Mouse (Mus musculus) neural tube, embryonic 11.5 days (tissue): Measurements from ENCODE around the gene Spats1. TPM values are rescaled to one million over a fixed set of nuclear protein-coding genes. Genes with fewer than 3 reads are reported as not detected.

Experiments
- ATAC-seq: fragments of 200-750 bp; cut with Nextera tagmentation; 2 replicates; pipeline ENCODE4 v1.8.0; 2017; ENCODE audit warnings: moderate number of reproducible peaks, mild to moderate bottlenecking, moderate TSS enrichment, moderate library complexity; ENCODE audit not compliant: insufficient read depth, low FRiP score, low TSS enrichment
- DNase-seq: peaks from one replicate; pipeline ENCODE4 v3.0.0-alpha.2; 2015; ENCODE audit warnings: low spot score
- H3K27ac ChIP-seq: fragments of 300-500 bp; sonication (generic); 2 replicates; pipeline ENCODE4 v1.5.1; 2014; ENCODE audit warnings: low read depth, mild to moderate bottlenecking, low read length
- H3K27me3 ChIP-seq: fragments of 300-500 bp; sonication (generic); 2 replicates; pipeline ENCODE4 v1.6.1; 2014; ENCODE audit warnings: mild to moderate bottlenecking, low read length, mixed read lengths; ENCODE audit not compliant: control insufficient read depth, insufficient read depth
- H3K36me3 ChIP-seq: fragments of 300-500 bp; sonication (generic); 2 replicates; pipeline ENCODE4 v1.6.1; 2014; ENCODE audit warnings: mild to moderate bottlenecking, low read length, moderate library complexity, mixed read lengths; ENCODE audit not compliant: control insufficient read depth, insufficient read depth
- H3K4me1 ChIP-seq: fragments of 300-500 bp; sonication (generic); 2 replicates; pipeline ENCODE4 v1.6.1; 2014; ENCODE audit warnings: low read length, mixed read lengths; ENCODE audit not compliant: control insufficient read depth, insufficient read depth
- H3K4me2 ChIP-seq: fragments of 300-500 bp; sonication (generic); 2 replicates; pipeline ENCODE4 v1.6.1; 2014; ENCODE audit warnings: low read depth, mild to moderate bottlenecking, moderate library complexity
- H3K4me3 ChIP-seq: fragments of 300-500 bp; sonication (generic); 2 replicates; pipeline ENCODE4 v1.5.1; 2014; ENCODE audit warnings: low read depth, low read length
- H3K9ac ChIP-seq: fragments of 300-500 bp; sonication (generic); 2 replicates; pipeline ENCODE4 v1.6.1; 2014; ENCODE audit warnings: mild to moderate bottlenecking, low read length
- H3K9me3 ChIP-seq: fragments of 300-500 bp; sonication (generic); 2 replicates; pipeline ENCODE4 v1.6.1; 2016; ENCODE audit warnings: low read length; ENCODE audit not compliant: control insufficient read depth
- WGBS: fragments of 180-500 bp; shearing (Covaris S2); extraction: QIAGEN DNeasy Blood & Tissue Kit; methylation state at CpG from one replicate; pipeline ENCODE4 v1.1.7; 2014; 5-methylcytosine and 5-hydroxymethylcytosine counted together
- polyA plus RNA-seq: library from polyadenylated mRNA; unstranded; fragments of >200 nt; fragmentation: Nextera tagmentation; extraction: Ambion mirVana; gene quantifications from 2 replicates; pipeline ENCODE4 v1.2.1, GENCODE M21; 2014

Gene Spats1
- polyA plus RNA-seq, result 0.48 and 0.51 TPM in 2 replicates

DNA sequence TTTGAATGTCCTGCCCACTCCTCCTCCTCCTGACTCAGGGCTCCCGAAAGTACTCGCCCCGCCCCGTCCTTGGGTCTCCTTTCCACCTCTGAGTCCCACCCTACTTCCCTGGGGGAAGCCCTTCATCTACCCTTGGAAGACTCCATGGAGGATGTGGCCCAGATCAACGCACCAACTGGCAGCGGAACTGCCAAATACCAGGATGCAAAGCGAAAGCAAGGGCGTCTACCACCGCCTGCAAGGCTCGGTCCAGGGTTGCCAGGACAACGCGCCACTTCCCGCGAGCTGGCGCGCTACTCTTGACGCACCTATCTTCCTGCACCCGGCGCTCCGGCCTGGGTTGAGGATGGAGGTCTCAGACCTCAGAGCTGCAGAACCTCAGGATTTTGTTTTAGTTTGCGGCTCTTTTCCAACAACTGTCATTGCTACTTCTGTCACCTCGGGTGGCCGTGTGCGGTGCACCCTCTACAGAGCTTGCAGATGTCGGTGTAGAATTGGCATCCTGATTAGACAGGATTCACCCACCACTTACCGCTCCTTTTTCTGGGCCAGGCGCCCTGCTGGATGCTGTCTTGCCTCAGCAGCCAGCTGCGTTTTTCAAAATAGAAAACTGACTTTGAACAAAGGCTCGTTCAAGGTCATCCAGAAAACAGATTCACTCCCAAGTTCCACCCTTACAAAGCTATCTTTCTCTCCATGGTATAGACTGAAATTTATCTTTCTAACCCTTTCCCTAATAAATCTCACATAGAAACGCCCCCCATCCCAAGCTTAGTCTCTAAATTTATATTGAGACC, at the start of gene Spats1:
Gene Spats1 (minus strand): TSS at position 747 of the 797 bp plus-strand sequence.
- no peak within 1 kb of the TSS for H3K27ac ChIP-seq
- H3K9ac ChIP-seq, result peak within 1 kb of the TSS; percentile 57
- WGBS, result 8% methylated on average over 30 of the region's 30 CpGs
- ATAC-seq (peak; percentile 74), DNase-seq (peak; percentile 71)
- H3K36me3 ChIP-seq, result no peaks in the 10 kb centered on the region
- H3K27me3 ChIP-seq, result 0 out of 2 replicates have a peak, but pooled peaks cover 4% of the 10 kb centered on the region
- no peaks in the 10 kb centered on the region; the same call in 1 of the 2 replicates for H3K4me1 ChIP-seq
- H3K4me2 ChIP-seq, result peak within 1 kb of the TSS; percentile 67
- peak within 1 kb of the TSS; percentile 34 for H3K4me3 ChIP-seq
- H3K9me3 ChIP-seq, result no peaks in the 10 kb centered on the region

- no peak for DNase-seq
- 45% methylated on average over 4 of the region's 4 CpGs for WGBS
- Histone ChIP-seq H3K4me3 (no peak overlapping the region), H3K4me2 (no peak overlapping the region), H3K36me3 (no peaks in the 10 kb centered on the region), H3K27ac (no peak overlapping the region), H3K27me3 (peaks cover 3% of the 10 kb centered on the region; the same call in 1 of the 2 replicates), H3K9ac (no peak overlapping the region), H3K4me1 (no peaks in the 10 kb centered on the region; the same call in 1 of the 2 replicates), H3K9me3 (no peaks in the 10 kb centered on the region)
- ATAC-seq, result no peak
Measured at GRCm38 (mm10) chr17:45524961-45525360, 49.7 kb upstream of the Spats1 start.

- no peaks in the 10 kb centered on the region for H3K9me3 ChIP-seq
- peak within 1 kb of the TSS; percentile 69 for H3K4me2 ChIP-seq
- H3K27ac ChIP-seq, result no peak within 1 kb of the TSS
- H3K36me3 ChIP-seq, result no peaks in the 10 kb centered on the region
- peak within 1 kb of the TSS; percentile 66 for H3K9ac ChIP-seq
- ATAC-seq (peak; percentile 72), DNase-seq (peak; percentile 83)
- WGBS, result under 1% methylated on average over 21 of the region's 21 CpGs
- no peaks in the 10 kb centered on the region for H3K27me3 ChIP-seq
- peak within 1 kb of the TSS; percentile 24 for H3K4me3 ChIP-seq
- no peaks in the 10 kb centered on the region; the same call in 1 of the 2 replicates for H3K4me1 ChIP-seq
Measured at GRCm38 (mm10) chr17:45523263-45523662, 48.0 kb upstream of the Spats1 start, which contains the start of gene Tcte1. Tcte1 (plus strand) TSS chr17:45523434.

- ATAC-seq (no peak), DNase-seq (no peak)
- no peak overlapping the region for H3K4me2 ChIP-seq
- H3K27me3 ChIP-seq, result no peaks in the 10 kb centered on the region
- H3K9me3 ChIP-seq, result no peaks in the 10 kb centered on the region
- H3K27ac ChIP-seq, result no peak overlapping the region
- no peaks in the 10 kb centered on the region; the same call in 1 of the 2 replicates for H3K4me1 ChIP-seq
- no peak overlapping the region for H3K4me3 ChIP-seq
- H3K36me3 ChIP-seq, result no peaks in the 10 kb centered on the region
- 76% methylated on average over 11 of the region's 11 CpGs for WGBS
- no peak overlapping the region for H3K9ac ChIP-seq
Measured at GRCm38 (mm10) chr17:45520136-45520535, 44.9 kb upstream of the Spats1 start.

DNA sequence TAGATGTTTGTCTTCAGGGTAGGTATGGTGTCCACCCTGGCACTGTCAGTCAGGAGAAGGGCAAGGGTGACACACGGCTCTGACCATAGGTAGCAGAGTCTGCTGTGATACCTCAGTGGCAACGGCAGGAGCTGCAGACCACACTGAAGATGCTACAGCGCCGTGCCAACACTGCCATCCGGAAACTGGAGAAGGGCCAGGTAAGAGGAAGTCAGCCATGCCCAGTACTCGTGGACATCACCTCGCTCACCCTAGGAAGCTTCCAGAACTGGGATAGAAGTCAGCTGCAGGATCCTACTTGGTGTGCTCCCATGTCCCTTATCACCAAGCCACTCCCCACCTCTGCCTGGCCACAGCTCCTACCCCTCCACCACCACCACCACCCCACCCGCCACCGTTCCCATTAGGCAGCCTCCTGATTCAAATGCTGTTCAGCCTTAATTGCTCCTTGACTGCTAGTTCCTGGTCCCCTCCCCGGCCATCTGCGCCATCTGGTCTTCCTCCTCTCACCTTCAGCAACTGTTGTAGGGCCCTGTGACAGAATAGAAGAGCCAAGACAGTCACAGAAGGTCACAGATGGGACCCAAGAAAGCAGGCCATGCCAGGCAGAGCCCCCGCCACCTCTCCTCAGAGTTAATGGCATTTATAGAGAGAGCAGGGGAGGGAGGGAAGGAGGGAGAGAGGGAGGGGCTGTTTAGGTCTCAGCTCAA, 43.7 kb upstream of the Spats1 start:
- Histone ChIP-seq H3K4me1 (no peaks in the 10 kb centered on the region; the same call in 1 of the 2 replicates), H3K9ac (no peak overlapping the region), H3K36me3 (no peaks in the 10 kb centered on the region), H3K4me2 (no peak overlapping the region), H3K27ac (no peak overlapping the region), H3K4me3 (no peak overlapping the region), H3K27me3 (no peaks in the 10 kb centered on the region), H3K9me3 (no peaks in the 10 kb centered on the region)
- ATAC-seq (no peak), DNase-seq (no peak)
- 73% methylated on average over 12 of the region's 12 CpGs for WGBS

GRCm38 (mm10) chr17:45517549-45518215, 42.5 kb upstream of the Spats1 start:
- Histone ChIP-seq H3K4me2 (no peak overlapping the region), H3K4me3 (no peak overlapping the region), H3K9ac (no peak overlapping the region), H3K4me1 (no peaks in the 10 kb centered on the region; the same call in 1 of the 2 replicates), H3K36me3 (no peaks in the 10 kb centered on the region), H3K27me3 (no peaks in the 10 kb centered on the region), H3K27ac (no peak overlapping the region), H3K9me3 (no peaks in the 10 kb centered on the region)
- DNase-seq (no peak), ATAC-seq (no peak)
- WGBS, result 91% methylated on average over 28 of the region's 28 CpGs

DNA sequence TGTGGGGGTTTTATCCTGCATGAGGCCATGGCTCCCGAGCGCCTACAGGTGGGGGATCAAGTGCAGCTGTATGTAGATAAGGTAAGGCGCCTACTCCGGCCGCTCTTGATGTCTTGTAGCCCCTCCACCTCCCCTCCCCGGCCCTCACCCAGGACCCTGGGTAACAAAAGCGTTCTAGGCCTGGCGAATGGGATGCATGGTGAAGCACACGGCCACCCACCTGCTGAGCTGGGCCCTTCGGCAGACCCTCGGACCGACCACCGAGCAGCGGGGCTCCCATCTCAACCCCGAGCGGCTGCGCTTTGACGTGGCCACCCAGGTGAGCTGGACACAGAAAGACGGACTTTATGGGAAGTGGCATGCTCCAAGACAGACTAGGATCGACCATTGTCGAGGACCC, 41.9 kb upstream of the Spats1 start:
- Histone ChIP-seq H3K9ac (no peak overlapping the region), H3K9me3 (no peaks in the 10 kb centered on the region), H3K27me3 (no peaks in the 10 kb centered on the region), H3K4me3 (no peak overlapping the region), H3K4me1 (no peaks in the 10 kb centered on the region), H3K27ac (no peak overlapping the region), H3K4me2 (no peak overlapping the region), H3K36me3 (no peaks in the 10 kb centered on the region)
- no peak for DNase-seq
- no peak for ATAC-seq
- WGBS, result 91% methylated on average over 21 of the region's 21 CpGs

GRCm38 (mm10) chr17:45516488-45516887, 41.3 kb upstream of the Spats1 start:
- Histone ChIP-seq H3K9me3 (no peaks in the 10 kb centered on the region), H3K4me2 (no peak overlapping the region), H3K36me3 (no peaks in the 10 kb centered on the region), H3K9ac (no peak overlapping the region), H3K27me3 (no peaks in the 10 kb centered on the region), H3K4me1 (no peaks in the 10 kb centered on the region), H3K4me3 (no peak overlapping the region), H3K27ac (no peak overlapping the region)
- DNase-seq, result peak; percentile 76
- peak; percentile 21; the same call in 1 of the 2 replicates for ATAC-seq
- WGBS, result 57% methylated on average over 8 of the region's 8 CpGs
